30 mouse cellular contexts compared by ENCODE assay signal in genomic region chr5:137474351-137474750, GRCm38 (mm10). TPM values are rescaled to one million over a fixed set of nuclear protein-coding genes. Genes with fewer than 3 reads are reported as not detected.
"Had no signal": no experiment of that assay in that cellular context is flagged by ENCODE, and none has a peak within 500 bp of the region (broad histone marks: within the 10 kb centered on the region; RNA-seq: fewer than 3 reads in every experiment).

No protein-coding gene starts in this region.

- H3K9me3 ChIP-seq: kidney, embryonic 15.5 days; limb, embryonic 13.5 days; liver, embryonic 12.5 days; liver, embryonic 15.5 days; midbrain, embryonic 13.5 days; neural tube, embryonic 13.5 days; stomach, embryonic 15.5 days had no signal

- H3K4me3 ChIP-seq: kidney, embryonic 15.5 days; limb, embryonic 13.5 days; liver, embryonic 12.5 days; liver, embryonic 15.5 days; midbrain, embryonic 13.5 days; myocyte; neural tube, embryonic 13.5 days; stomach, embryonic 15.5 days had no signal

- H3K4me1 ChIP-seq: kidney, embryonic 15.5 days; limb, embryonic 13.5 days; liver, embryonic 15.5 days; midbrain, embryonic 13.5 days; neural tube, embryonic 13.5 days; stomach, embryonic 15.5 days had no signal

- DNase-seq: kidney, adult 8-10 months; kidney, postnatal 10 days; kidney, postnatal 36 days; left cerebral cortex, postnatal 4 days; liver; lung, adult 2 months; lung, postnatal 14 days; lung, postnatal 4 days; retina, postnatal 1 day; right cerebral cortex, postnatal 25 days; spleen, adult 18-20 months; thymus, postnatal 25 days had no signal

- ATAC-seq: liver, embryonic 12.5 days; midbrain, embryonic 13.5 days; midbrain, embryonic 16.5 days had no signal

- H3K27me3 ChIP-seq: kidney, embryonic 15.5 days; limb, embryonic 13.5 days; liver, embryonic 15.5 days; midbrain, embryonic 13.5 days; neural tube, embryonic 13.5 days; stomach, embryonic 15.5 days had no signal

- H3K9ac ChIP-seq: kidney, embryonic 15.5 days; limb, embryonic 13.5 days; liver, embryonic 12.5 days; liver, embryonic 15.5 days; midbrain, embryonic 13.5 days; neural tube, embryonic 13.5 days; stomach, embryonic 15.5 days had no signal

- H3K27ac ChIP-seq: kidney, embryonic 15.5 days; limb, embryonic 13.5 days; liver, embryonic 12.5 days; liver, embryonic 15.5 days; midbrain, embryonic 13.5 days; neural tube, embryonic 13.5 days; stomach, embryonic 15.5 days had no signal

- H3K36me3 ChIP-seq: kidney, embryonic 15.5 days; limb, embryonic 13.5 days; liver, embryonic 12.5 days; liver, embryonic 15.5 days; midbrain, embryonic 13.5 days; neural tube, embryonic 13.5 days; stomach, embryonic 15.5 days had no signal

- H3K4me2 ChIP-seq: kidney, embryonic 15.5 days; limb, embryonic 13.5 days; liver, embryonic 12.5 days; liver, embryonic 15.5 days; midbrain, embryonic 13.5 days; neural tube, embryonic 13.5 days; stomach, embryonic 15.5 days had no signal

RNA-seq across cellular contexts. Expression of gene Zan, which starts 2.5 kb away (rescaled TPM):
- total RNA-seq: monocyte, adult 5-6 weeks; neutrophil, adult 5-6 weeks had no signal

RNA-seq across cellular contexts. Expression of gene Epo, which starts 58.7 kb away (rescaled TPM):
- total RNA-seq: layer of hippocampus, postnatal 14 days; left cerebral cortex, adult 8-10 months; left cerebral cortex, postnatal 14 days; left cerebral cortex, postnatal 4 days; megakaryocyte progenitor cell, adult 5-6 weeks; megakaryocyte-erythroid progenitor cell, adult 5-6 weeks; monocyte, adult 5-6 weeks; neutrophil, adult 5-6 weeks had no signal
- polyA plus RNA-seq: lung, adult 2 months; midbrain, embryonic 13.5 days; midbrain, embryonic 16.5 days; myocyte; neural tube, embryonic 13.5 days; stomach, embryonic 15.5 days; thymus, postnatal 0 days; urinary bladder, adult 2 months had no signal
